ENCODE assay signal across 8 mouse cellular contexts in the genomic region with DNA sequence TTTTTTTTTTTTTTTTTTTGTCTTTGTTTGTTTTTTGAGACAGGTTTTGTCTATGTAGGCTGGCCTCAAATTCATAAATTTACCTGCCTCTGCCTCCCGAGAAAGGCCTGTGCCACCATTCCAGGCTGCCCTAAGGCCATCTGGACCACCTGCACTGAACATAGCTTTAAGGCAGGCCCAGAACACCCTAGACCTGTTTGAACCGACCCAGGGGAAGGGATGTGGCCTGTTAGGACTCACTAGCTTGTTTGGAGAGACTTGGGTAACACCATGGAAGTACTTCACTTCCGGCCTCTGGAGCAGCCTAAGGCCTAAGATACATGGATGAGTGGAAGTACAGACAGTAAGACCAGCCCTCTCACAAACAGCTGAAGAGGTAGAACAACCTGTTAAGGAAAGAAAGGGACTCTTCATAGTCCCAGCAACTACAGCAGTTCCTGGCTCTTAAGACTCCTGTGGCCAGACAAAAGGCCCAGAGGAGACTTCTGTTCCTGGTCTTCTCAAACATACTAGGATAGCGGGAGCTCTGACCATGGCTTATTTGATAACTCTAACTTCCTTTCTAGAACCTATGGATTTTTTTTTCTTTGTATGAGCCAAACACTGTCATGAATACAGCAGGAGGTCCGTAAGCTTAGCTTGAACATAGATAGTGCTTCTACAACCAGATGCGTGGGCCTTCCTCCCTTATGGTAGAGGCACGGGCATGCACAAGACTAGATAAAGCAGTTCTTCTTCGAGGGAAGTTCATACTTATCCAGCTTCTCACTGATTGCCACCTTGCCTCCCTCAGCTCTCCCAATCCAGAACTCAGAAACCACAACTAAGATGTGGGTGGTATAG. TPM values are rescaled to one million over a fixed set of nuclear protein-coding genes. Genes with fewer than 3 reads are reported as not detected.
DNase-seq lines count a peak whose midpoint lies in the region; ATAC-seq lines count a peak whose summit lies in the region.

No protein-coding gene starts in this region.

- peak overlapping the region; percentile 82 for H3K9ac ChIP-seq in limb, embryonic 13.5 days
- H3K9ac ChIP-seq in neural tube, embryonic 15.5 days (replicated peaks): peak overlapping the region; percentile 67

- peak; percentile 11 to 35 for DNase-seq in cerebellum, adult 18-20 months
- no peak for DNase-seq in cerebellum, postnatal 36 days
- peak; percentile 59 to 74 for DNase-seq in spleen, postnatal 4 days (ENCODE audit: low spot score in 2 of 2)
- no peak for DNase-seq in spleen, adult 12 weeks (ENCODE audit: low spot score)
- no peak for DNase-seq in adrenal gland, adult 8-10 months
- no peak for DNase-seq in ovary, postnatal 36 days (ENCODE audit: low spot score)

- peaks cover 34% of the 10 kb centered on the region for H3K4me1 ChIP-seq in limb, embryonic 13.5 days
- peaks cover 27% of the 10 kb centered on the region for H3K4me1 ChIP-seq in neural tube, embryonic 15.5 days

- 81% methylated on average over 8 of the region's 8 CpGs for WGBS in limb, embryonic 13.5 days
- 85% methylated on average over 8 of the region's 8 CpGs for WGBS in neural tube, embryonic 15.5 days

- H3K27ac ChIP-seq in limb, embryonic 13.5 days: peak overlapping the region; percentile 100
- peak overlapping the region; percentile 100 for H3K27ac ChIP-seq in neural tube, embryonic 15.5 days (replicated peaks)

- H3K4me3 ChIP-seq in limb, embryonic 13.5 days: peak overlapping the region; percentile 96; the same call in 1 of the 2 replicates
- H3K4me3 ChIP-seq in neural tube, embryonic 15.5 days (replicated peaks): peak overlapping the region; percentile 83

- peak overlapping the region; percentile 93 for H3K4me2 ChIP-seq in limb, embryonic 13.5 days (replicated peaks)
- peak overlapping the region; percentile 95 for H3K4me2 ChIP-seq in neural tube, embryonic 15.5 days

- no peak for ATAC-seq in limb, embryonic 13.5 days (ENCODE audit: low FRiP score, low read depth)
- no peak for ATAC-seq in neural tube, embryonic 15.5 days (ENCODE audit: low FRiP score)

- no peaks in the 10 kb centered on the region for H3K27me3 ChIP-seq in limb, embryonic 13.5 days
- H3K27me3 ChIP-seq in neural tube, embryonic 15.5 days (replicated peaks): no peaks in the 10 kb centered on the region

- no peaks in the 10 kb centered on the region for H3K9me3 ChIP-seq in limb, embryonic 13.5 days
- no peaks in the 10 kb centered on the region for H3K9me3 ChIP-seq in neural tube, embryonic 15.5 days (replicated peaks)

- peaks cover 5% of the 10 kb centered on the region for H3K36me3 ChIP-seq in limb, embryonic 13.5 days
- H3K36me3 ChIP-seq in neural tube, embryonic 15.5 days: no peaks in the 10 kb centered on the region

RNA-seq across cellular contexts. Expression of a gene that starts 2.5 kb away (rescaled TPM):
- 2,828 and 3,051 TPM in 2 replicates for polyA plus RNA-seq in limb, embryonic 13.5 days (2015; fragmentation: Nextera tagmentation; extraction: Ambion mirVana)
- 1,254 and 1,565 TPM in 2 replicates for polyA plus RNA-seq in neural tube, embryonic 15.5 days (2015; fragmentation: Nextera tagmentation; extraction: Ambion mirVana)
- 100 to 1,000 TPM; 448 to 514 (median 510) TPM for total RNA-seq in adrenal gland, adult 8-10 months (2022)

RNA-seq across cellular contexts. Expression of a gene that starts 58.4 kb away (rescaled TPM):
- 74.2 and 75.8 TPM in 2 replicates for polyA plus RNA-seq in limb, embryonic 13.5 days (2015; fragmentation: Nextera tagmentation; extraction: Ambion mirVana)
- polyA plus RNA-seq in neural tube, embryonic 15.5 days (2015; fragmentation: Nextera tagmentation; extraction: Ambion mirVana): 103 and 128 TPM in 2 replicates
- total RNA-seq in adrenal gland, adult 8-10 months (2022): 10 to 100 TPM; 36.8 to 47.2 (median 42.3) TPM

RNA-seq across cellular contexts. Expression of a gene that starts 58.7 kb away (rescaled TPM):
- polyA plus RNA-seq in limb, embryonic 13.5 days (2015; fragmentation: Nextera tagmentation; extraction: Ambion mirVana): 52.9 and 53.3 TPM in 2 replicates
- 53.7 and 59.4 TPM in 2 replicates for polyA plus RNA-seq in neural tube, embryonic 15.5 days (2015; fragmentation: Nextera tagmentation; extraction: Ambion mirVana)
- 10 to 100 TPM; 13.1 to 16.3 (median 14.6) TPM for total RNA-seq in adrenal gland, adult 8-10 months (2022)

Comparison
In these comparisons a context has a peak if more than half of its experiments do, and no peak if none do; other contexts are left out.
1. DNase-seq: peak in cerebellum, adult 18-20 months (2 of 2) and spleen, postnatal 4 days (2 of 2); none in cerebellum, postnatal 36 days (0 of 2), spleen, adult 12 weeks (single experiment), adrenal gland, adult 8-10 months (single experiment) and ovary, postnatal 36 days (single experiment).